In genomic region chr11:61504713-61505257, GRCm38 (mm10) we compare ENCODE assay signal across 7 mouse cellular contexts. TPM values are rescaled to one million over a fixed set of nuclear protein-coding genes. Genes with fewer than 3 reads are reported as not detected.
DNase-seq lines count a peak whose midpoint lies in the region; ATAC-seq and TF ChIP-seq lines count a peak whose summit lies in the region.

Gene B9d1, plus strand, starts transcription at chr11:61505144.

- no peaks in the 10 kb centered on the region for H3K9me3 ChIP-seq in embryonic facial prominence, embryonic 13.5 days
- H3K9me3 ChIP-seq in limb, embryonic 12.5 days = no peaks in the 10 kb centered on the region
- H3K9me3 ChIP-seq in midbrain, embryonic 15.5 days = no peaks in the 10 kb centered on the region

- under 1% methylated on average over 39 of the region's 39 CpGs for WGBS in embryonic facial prominence, embryonic 13.5 days
- under 1% methylated on average over 39 of the region's 39 CpGs for WGBS in kidney, adult 2 months
- under 1% methylated on average over 39 of the region's 39 CpGs for WGBS in limb, embryonic 12.5 days
- under 1% methylated on average over 39 of the region's 39 CpGs for WGBS in midbrain, embryonic 15.5 days
- under 1% methylated on average over 39 of the region's 39 CpGs for WGBS in spleen, adult 2 months

- H3K27me3 ChIP-seq in embryonic facial prominence, embryonic 13.5 days = no peaks in the 10 kb centered on the region
- H3K27me3 ChIP-seq in kidney, adult 2 months (replicated peaks; ENCODE audit: control insufficient read depth, insufficient read depth, low read length) = no peaks in the 10 kb centered on the region
- H3K27me3 ChIP-seq in limb, embryonic 12.5 days = no peaks in the 10 kb centered on the region
- no peaks in the 10 kb centered on the region for H3K27me3 ChIP-seq in midbrain, embryonic 15.5 days (replicated peaks)
- no peaks in the 10 kb centered on the region for H3K27me3 ChIP-seq in spleen, adult 2 months (ENCODE audit: control insufficient read depth, insufficient read depth, low read length)

- peak within 1 kb of the TSS; percentile 72 for H3K27ac ChIP-seq in embryonic facial prominence, embryonic 13.5 days
- peak within 1 kb of the TSS; percentile 90 for H3K27ac ChIP-seq in kidney, adult 2 months (ENCODE audit: insufficient read depth, low read depth, low read length)
- peak within 1 kb of the TSS; percentile 85 for H3K27ac ChIP-seq in limb, embryonic 12.5 days
- peak within 1 kb of the TSS; percentile 95 for H3K27ac ChIP-seq in midbrain, embryonic 15.5 days
- peak within 1 kb of the TSS; percentile 65 for H3K27ac ChIP-seq in spleen, adult 2 months (ENCODE audit: insufficient read depth, low read length)

- peak within 1 kb of the TSS; percentile 72 for H3K4me3 ChIP-seq in embryonic facial prominence, embryonic 13.5 days
- H3K4me3 ChIP-seq in kidney, adult 2 months (ENCODE audit: insufficient read depth, low read depth, low read length) = peak within 1 kb of the TSS; percentile 68
- H3K4me3 ChIP-seq in limb, embryonic 12.5 days (replicated peaks) = peak within 1 kb of the TSS; percentile 59
- peak within 1 kb of the TSS; percentile 56 for H3K4me3 ChIP-seq in midbrain, embryonic 15.5 days
- H3K4me3 ChIP-seq in spleen, adult 2 months (ENCODE audit: extremely low read depth, insufficient read depth, insufficient read length) = peak within 1 kb of the TSS; percentile 60

- peak within 1 kb of the TSS; percentile 82 for H3K9ac ChIP-seq in embryonic facial prominence, embryonic 13.5 days
- peak within 1 kb of the TSS; percentile 63 for H3K9ac ChIP-seq in limb, embryonic 12.5 days (replicated peaks)
- H3K9ac ChIP-seq in midbrain, embryonic 15.5 days = peak within 1 kb of the TSS; percentile 66

- DNase-seq in adrenal gland, postnatal 36 days = peak; percentile 93
- peak; percentile 96 to 99 for DNase-seq in heart, adult 18-20 months
- DNase-seq in kidney, adult 2 months = peak; percentile 99
- DNase-seq in spleen, adult 2 months (ENCODE audit: low read depth in 1 of 2, low spot score in 2 of 2) = peak; percentile 89 to 96

- peak; percentile 98 for TF ChIP-seq CTCF in kidney, adult 2 months (conservative IDR thresholded peaks at IDR 0.05; ENCODE audit: insufficient read depth, insufficient read length, low read depth, low read length)
- peak; percentile 93 for TF ChIP-seq CTCF in spleen, adult 2 months (IDR thresholded peaks at IDR 0.05; ENCODE audit: extremely low read depth, insufficient read depth, insufficient read length, insufficient replicate concordance)

- TF ChIP-seq POLR2A in kidney, adult 2 months (IDR thresholded peaks at IDR 0.05; ENCODE audit: low read depth, low read length) = no peak
- TF ChIP-seq POLR2A in spleen, adult 2 months (IDR thresholded peaks at IDR 0.05; ENCODE audit: low read depth, low read length) = no peak

- peaks cover 12% of the 10 kb centered on the region; the same call in 1 of the 2 replicates for H3K36me3 ChIP-seq in embryonic facial prominence, embryonic 13.5 days
- no peaks in the 10 kb centered on the region for H3K36me3 ChIP-seq in kidney, adult 2 months (ENCODE audit: control insufficient read depth, insufficient read depth, low read length)
- peaks cover 15% of the 10 kb centered on the region; the same call in 1 of the 2 replicates for H3K36me3 ChIP-seq in limb, embryonic 12.5 days
- H3K36me3 ChIP-seq in midbrain, embryonic 15.5 days (replicated peaks) = no peaks in the 10 kb centered on the region
- H3K36me3 ChIP-seq in spleen, adult 2 months (ENCODE audit: control insufficient read depth, insufficient read depth, low read length) = no peaks in the 10 kb centered on the region

- peak within 1 kb of the TSS; percentile 76 for H3K4me2 ChIP-seq in embryonic facial prominence, embryonic 13.5 days
- H3K4me2 ChIP-seq in limb, embryonic 12.5 days = peak within 1 kb of the TSS; percentile 54
- H3K4me2 ChIP-seq in midbrain, embryonic 15.5 days = peak within 1 kb of the TSS; percentile 68

- peaks cover 22% of the 10 kb centered on the region for H3K4me1 ChIP-seq in embryonic facial prominence, embryonic 13.5 days
- H3K4me1 ChIP-seq in kidney, adult 2 months (ENCODE audit: control insufficient read depth, insufficient read depth, low read length) = no peaks in the 10 kb centered on the region
- peaks cover 21% of the 10 kb centered on the region for H3K4me1 ChIP-seq in limb, embryonic 12.5 days (replicated peaks)
- H3K4me1 ChIP-seq in midbrain, embryonic 15.5 days = peaks cover 24% of the 10 kb centered on the region
- H3K4me1 ChIP-seq in spleen, adult 2 months (ENCODE audit: control insufficient read depth, insufficient read depth, insufficient read length) = no peaks in the 10 kb centered on the region

- peak; percentile 85 for ATAC-seq in embryonic facial prominence, embryonic 13.5 days (ENCODE audit: insufficient number of reproducible peaks, insufficient read depth, low FRiP score, low TSS enrichment, low read depth)
- ATAC-seq in limb, embryonic 12.5 days (ENCODE audit: insufficient number of reproducible peaks, insufficient read depth, low FRiP score, low TSS enrichment, low read depth) = peak; percentile 91
- peak; percentile 95 for ATAC-seq in midbrain, embryonic 15.5 days (replicated peaks)

RNA-seq across cellular contexts. Expression of gene B9d1, which starts in this region (rescaled TPM):
- total RNA-seq in adrenal gland, postnatal 36 days (2021) = 10 to 100 TPM; 20.8 to 23.8 TPM
- 36.6 and 36.7 TPM in 2 replicates for polyA plus RNA-seq in embryonic facial prominence, embryonic 13.5 days (2015; fragmentation: Nextera tagmentation; extraction: Ambion mirVana)
- 1 to 10 TPM; 6.3 to 7.5 TPM for total RNA-seq in heart, adult 18-20 months (2021)
- polyA plus RNA-seq in kidney, adult 2 months (2012; rRNA removed) = 42.7 and 43.3 TPM in 2 replicates
- 37.5 and 38.5 TPM in 2 replicates for polyA plus RNA-seq in limb, embryonic 12.5 days (2016; fragmentation: Nextera tagmentation; extraction: Ambion mirVana)
- 34.9 and 38.9 TPM in 2 replicates for polyA plus RNA-seq in midbrain, embryonic 15.5 days (2015; fragmentation: Nextera tagmentation; extraction: Ambion mirVana)
- 3.4 and 4.4 TPM in 2 replicates for polyA plus RNA-seq in spleen, adult 2 months (2012; rRNA removed)

Comparison
In these comparisons a context has a peak if more than half of its experiments do, and no peak if none do; other contexts are left out.
1. Peak in every context shown above with its lines: DNase-seq, ATAC-seq, H3K4me3 ChIP-seq and H3K27ac ChIP-seq.